Mouse (Mus musculus): ENCODE results near the gene Snx9. TPM values are rescaled to one million over a fixed set of nuclear protein-coding genes. Genes with fewer than 3 reads are reported as not detected.

The Snx9 gene
- total and polyA plus RNA-seq, 3 experiments, result 12.9 to 22.8 TPM; not detected in 1

DNA sequence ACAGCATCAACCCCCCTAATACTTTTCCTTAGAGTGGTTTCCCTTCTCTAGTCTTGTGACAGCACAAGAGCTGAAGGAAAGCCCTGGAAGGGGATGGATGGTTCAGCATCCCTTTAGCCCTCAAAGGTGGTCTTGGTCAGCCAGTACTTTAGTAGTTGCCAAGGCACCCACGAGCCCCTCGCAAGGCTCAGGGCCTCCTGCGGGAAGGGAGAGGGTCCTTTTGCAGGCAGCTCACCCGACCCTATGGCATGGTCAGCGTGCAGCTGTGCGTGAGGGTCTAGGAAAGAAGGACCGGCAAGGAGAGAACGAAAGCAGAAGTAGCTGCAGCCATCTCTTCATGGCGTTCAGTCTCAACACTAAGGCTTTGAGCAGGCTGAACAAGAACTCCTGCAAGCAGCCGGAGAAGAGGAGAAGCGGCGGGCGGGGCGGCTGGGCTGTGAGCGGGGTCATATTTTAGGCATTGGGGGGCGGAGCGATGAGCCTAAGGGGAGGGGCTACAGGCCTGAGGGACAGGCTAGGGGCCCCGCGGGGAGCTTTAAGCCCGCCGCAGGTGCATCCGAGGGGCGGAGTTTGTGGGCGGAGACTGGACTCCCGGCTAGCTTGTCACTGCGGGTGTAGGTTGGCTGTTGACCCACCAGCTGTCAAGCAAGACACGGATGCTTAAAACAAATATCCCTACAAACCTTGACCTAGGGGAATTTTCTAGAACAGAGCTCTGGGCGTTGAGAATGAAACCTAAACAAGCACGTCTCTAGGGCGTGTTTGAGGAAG, 93.6 kb downstream of the Snx9 start (continued):
- TF ChIP-seq MYB (IDR thresholded peaks at IDR 0.05; ENCODE audit: low read depth, low read length), result no peak
- TF ChIP-seq MAX (IDR thresholded peaks at IDR 0.05; ENCODE audit: low read length), result peak; percentile 34; the same call in 1 of the 2 replicates
- TF ChIP-seq GABPA (IDR thresholded peaks at IDR 0.05; ENCODE audit: low read depth, low read length), result no peak

DNA sequence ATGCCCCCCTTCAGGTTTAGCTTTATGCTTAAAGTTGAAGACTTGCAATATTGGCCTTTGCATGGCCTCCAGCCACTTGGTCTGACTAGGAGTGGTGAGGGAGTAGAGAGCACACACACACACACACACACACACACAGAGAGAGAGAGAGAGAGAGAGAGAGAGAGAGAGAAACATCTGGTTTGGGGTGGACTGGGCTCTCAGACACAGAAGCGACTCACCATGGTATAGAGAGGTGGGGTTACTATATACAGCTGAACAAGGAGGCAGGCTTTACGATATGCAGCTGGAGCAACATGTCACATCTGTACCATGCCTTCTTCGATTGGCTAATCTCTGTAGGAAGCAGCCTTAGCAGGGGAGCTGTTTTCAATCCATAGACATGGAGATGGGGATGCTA, 94.6 kb downstream of the Snx9 start:
- H3K4me3 ChIP-seq (ENCODE audit: control insufficient read depth in 1 of 2, insufficient read depth in 1 of 2, low read depth in 2 of 2, low read length in 2 of 2), result peak overlapping the region; percentile 64 to 95; a peak in 3 of 4 replicates
- H3K9me3 ChIP-seq (replicated peaks; ENCODE audit: insufficient read depth, low read length), result no peaks in the 10 kb centered on the region
- no peaks in the 10 kb centered on the region; a peak in 1 of 4 replicates for H3K36me3 ChIP-seq (ENCODE audit: control insufficient read depth in 1 of 2, insufficient read depth in 2 of 2, low read length in 2 of 2)
- H3K4me1 ChIP-seq (ENCODE audit: control insufficient read depth in 1 of 2, insufficient read depth in 2 of 2, low read length in 2 of 2), result peaks cover 0 to 13% of the 10 kb centered on the region in 2 experiments; a peak in 2 of 4 replicates
- peak overlapping the region; percentile 57; the same call in 1 of the 2 replicates for H3K9ac ChIP-seq (ENCODE audit: control insufficient read depth, low read depth, low read length, poor library complexity, severe bottlenecking)
- no peaks in the 10 kb centered on the region for H3K27me3 ChIP-seq (ENCODE audit: control insufficient read depth in 1 of 2, insufficient read depth in 2 of 2, low read length in 2 of 2)
- peak; percentile 25 for DNase-seq (ENCODE audit: low read depth, low spot score)
- H3K79me2 ChIP-seq (ENCODE audit: control insufficient read depth, insufficient read depth, low read length, poor library complexity), result no peaks in the 10 kb centered on the region
- H3K27ac ChIP-seq (ENCODE audit: control insufficient read depth, low read depth, low read length), result no peak overlapping the region
- no peak for TF ChIP-seq E2F4 (IDR thresholded peaks at IDR 0.05; ENCODE audit: borderline replicate concordance, low read depth, low read length)
- TF ChIP-seq BHLHE40 (IDR thresholded peaks at IDR 0.05; ENCODE audit: borderline replicate concordance, low read depth, low read length), result no peak

DNA sequence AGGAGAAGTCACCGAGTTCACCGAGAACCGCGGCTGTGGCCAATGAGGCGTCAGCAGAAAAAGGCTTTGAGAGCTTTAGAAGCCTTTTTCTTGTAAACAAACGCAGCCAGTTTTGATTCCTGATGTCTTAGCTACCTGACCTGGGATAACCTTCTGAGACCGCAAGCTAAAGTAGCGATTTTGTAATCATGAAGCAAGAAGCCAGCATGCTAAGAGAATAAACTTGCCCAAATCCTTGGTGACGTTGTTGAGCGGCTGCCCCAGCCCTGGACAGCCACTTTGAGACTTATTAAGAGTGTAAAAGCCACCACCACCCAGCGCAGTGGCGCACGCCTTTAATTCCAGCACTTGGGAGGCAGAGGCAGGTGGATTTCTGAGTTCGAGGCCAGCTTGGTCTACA, 95.1 kb downstream of the Snx9 start:
- no peak for TF ChIP-seq GATA1 (IDR thresholded peaks at IDR 0.05; ENCODE audit: low read depth, low read length)
- TF ChIP-seq ELF1 (IDR thresholded peaks at IDR 0.05; ENCODE audit: low read depth, low read length), result no peak
- DNase-seq (ENCODE audit: low read depth, low spot score), result no peak
- peaks cover 0 to 13% of the 10 kb centered on the region in 2 experiments; a peak in 2 of 4 replicates for H3K4me1 ChIP-seq (ENCODE audit: control insufficient read depth in 1 of 2, insufficient read depth in 2 of 2, low read length in 2 of 2)

DNA sequence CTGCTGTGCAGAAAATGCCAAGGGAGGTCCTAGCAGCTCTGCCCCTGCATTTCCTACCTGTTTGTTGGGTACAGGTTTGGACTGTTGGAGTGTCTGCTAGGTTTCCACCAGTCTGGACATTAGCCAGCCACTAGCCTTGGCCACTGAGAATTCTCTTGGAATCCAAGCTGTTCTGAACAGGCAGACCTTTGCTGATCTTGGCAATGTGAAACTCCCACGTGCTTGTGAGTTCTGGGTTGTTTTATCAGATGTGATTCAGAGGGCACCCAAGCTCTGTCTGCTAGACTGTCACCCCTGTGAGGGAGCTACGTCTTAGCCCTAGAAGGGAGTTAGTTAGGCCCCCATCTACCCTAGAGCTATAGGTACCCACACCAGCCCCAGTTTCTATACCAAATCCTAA, 96.3 kb downstream of the Snx9 start:
- no peaks in the 10 kb centered on the region for H3K9me3 ChIP-seq (replicated peaks; ENCODE audit: insufficient read depth, low read length)
- H3K9ac ChIP-seq (ENCODE audit: control insufficient read depth, low read depth, low read length, poor library complexity, severe bottlenecking), result no peak overlapping the region
- no peak overlapping the region for H3K27ac ChIP-seq (ENCODE audit: control insufficient read depth, low read depth, low read length)
- peak; percentile 42 for DNase-seq (ENCODE audit: low read depth, low spot score)
- no peak for TF ChIP-seq CHD2 (IDR thresholded peaks at IDR 0.05; ENCODE audit: low read length)
- peak; percentile 40; the same call in 1 of the 2 replicates for TF ChIP-seq GATA1 (IDR thresholded peaks at IDR 0.05; ENCODE audit: low read depth, low read length)
- peak; percentile 55; the same call in 1 of the 2 replicates for TF ChIP-seq MAX (IDR thresholded peaks at IDR 0.05; ENCODE audit: low read length)
- 0 out of 2 replicates have a peak, but pooled peaks have one; percentile 11 for TF ChIP-seq ETS1 (IDR thresholded peaks at IDR 0.05; ENCODE audit: low read depth, low read length)
- peak; percentile 40; the same call in 1 of the 2 replicates for TF ChIP-seq BHLHE40 (IDR thresholded peaks at IDR 0.05; ENCODE audit: borderline replicate concordance, low read depth, low read length)
- 0 out of 2 replicates have a peak, but pooled peaks have one; percentile 27 for TF ChIP-seq MYC (IDR thresholded peaks at IDR 0.05; ENCODE audit: low read depth, low read length)
- peaks cover 0 to 5% of the 10 kb centered on the region in 2 experiments; a peak in 2 of 4 replicates for H3K36me3 ChIP-seq (ENCODE audit: control insufficient read depth in 1 of 2, insufficient read depth in 2 of 2, low read length in 2 of 2)
- peaks cover 3 to 20% of the 10 kb centered on the region in 2 experiments for H3K4me1 ChIP-seq (ENCODE audit: control insufficient read depth in 1 of 2, insufficient read depth in 2 of 2, low read length in 2 of 2)
- H3K79me2 ChIP-seq (ENCODE audit: control insufficient read depth, insufficient read depth, low read length, poor library complexity), result no peaks in the 10 kb centered on the region
- no peak overlapping the region for H3K4me3 ChIP-seq (ENCODE audit: control insufficient read depth in 1 of 2, insufficient read depth in 1 of 2, low read depth in 2 of 2, low read length in 2 of 2)
- H3K27me3 ChIP-seq (ENCODE audit: control insufficient read depth in 1 of 2, insufficient read depth in 2 of 2, low read length in 2 of 2), result no peaks in the 10 kb centered on the region

More for the DNA sequence above, 95.1 kb downstream of the Snx9 start:
- no peak overlapping the region for H3K9ac ChIP-seq (ENCODE audit: control insufficient read depth, low read depth, low read length, poor library complexity, severe bottlenecking)
- no peaks in the 10 kb centered on the region for H3K27me3 ChIP-seq (ENCODE audit: control insufficient read depth in 1 of 2, insufficient read depth in 2 of 2, low read length in 2 of 2)
- no peak overlapping the region for H3K27ac ChIP-seq (ENCODE audit: control insufficient read depth, low read depth, low read length)
- no peak overlapping the region for H3K4me3 ChIP-seq (ENCODE audit: control insufficient read depth in 1 of 2, insufficient read depth in 1 of 2, low read depth in 2 of 2, low read length in 2 of 2)
- H3K36me3 ChIP-seq (ENCODE audit: control insufficient read depth in 1 of 2, insufficient read depth in 2 of 2, low read length in 2 of 2), result no peaks in the 10 kb centered on the region; a peak in 1 of 4 replicates
- no peaks in the 10 kb centered on the region for H3K9me3 ChIP-seq (replicated peaks; ENCODE audit: insufficient read depth, low read length)
- no peaks in the 10 kb centered on the region for H3K79me2 ChIP-seq (ENCODE audit: control insufficient read depth, insufficient read depth, low read length, poor library complexity)
